ENCODE assay signal across 8 mouse cellular contexts in the genomic region with DNA sequence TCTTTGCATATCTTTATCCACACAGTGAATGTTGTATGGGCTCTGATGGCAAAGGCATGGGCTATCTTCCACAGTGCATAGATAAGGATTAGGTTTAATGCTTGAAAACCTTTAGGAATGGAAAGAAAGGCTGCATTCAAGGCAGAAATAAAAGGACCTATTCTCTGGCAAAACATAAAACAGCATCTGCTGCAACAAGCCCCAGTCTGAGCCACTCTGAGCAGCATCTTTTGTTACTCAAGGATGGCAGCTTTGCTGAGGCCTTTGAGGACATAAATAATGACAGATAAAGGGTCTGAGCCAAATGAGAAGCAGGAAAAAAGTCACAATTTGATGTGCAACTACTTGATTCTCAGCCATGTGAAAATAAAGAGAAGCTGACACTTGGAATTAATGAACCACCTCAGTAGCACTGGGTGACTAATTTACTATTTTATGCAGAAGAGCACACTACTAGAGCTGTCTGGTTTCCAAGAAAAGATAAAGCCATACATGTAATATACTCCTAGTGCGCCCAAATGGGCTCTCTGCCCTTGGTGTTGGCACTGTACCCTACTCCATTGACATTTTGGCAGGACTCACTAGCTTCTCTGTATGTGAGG.
DNase-seq lines count a peak whose midpoint lies in the region; ATAC-seq lines count a peak whose summit lies in the region.

No protein-coding gene starts in this region.

- DNase-seq in left cerebral cortex, adult 11 months (ENCODE audit: low spot score), result peak; percentile 0
- no peak for DNase-seq in left cerebral cortex, adult 8-10 months (ENCODE audit: low spot score in 2 of 2)
- DNase-seq in embryo, embryonic 10.5 days (ENCODE audit: low spot score), result peak; percentile 63
- no peak for DNase-seq in lung, postnatal 36 days
- no peak for DNase-seq in gastrocnemius, postnatal 36 days
- no peak for DNase-seq in adrenal gland, adult 8-10 months

- no peaks in the 10 kb centered on the region for H3K4me1 ChIP-seq in hindbrain, embryonic 16.5 days (ENCODE audit: control insufficient read depth, insufficient read depth, low read depth, low read length)
- no peaks in the 10 kb centered on the region for H3K4me1 ChIP-seq in neural tube, embryonic 12.5 days

- H3K27me3 ChIP-seq in hindbrain, embryonic 16.5 days (replicated peaks; ENCODE audit: control insufficient read depth, insufficient read depth, low read length), result no peaks in the 10 kb centered on the region
- no peaks in the 10 kb centered on the region for H3K27me3 ChIP-seq in neural tube, embryonic 12.5 days (replicated peaks)

- intact Hi-C loops in gastrocnemius, postnatal 36 days (cut with DNase I), result no loop called here

- H3K9me3 ChIP-seq in hindbrain, embryonic 16.5 days (ENCODE audit: control insufficient read depth, low read length), result no peaks in the 10 kb centered on the region
- no peaks in the 10 kb centered on the region for H3K9me3 ChIP-seq in neural tube, embryonic 12.5 days

- H3K4me3 ChIP-seq in hindbrain, embryonic 16.5 days (ENCODE audit: low read length), result no peak overlapping the region
- H3K4me3 ChIP-seq in neural tube, embryonic 12.5 days, result no peak overlapping the region

- WGBS in hindbrain, embryonic 16.5 days, result 14% methylated on average over 1 of the region's 1 CpGs
- 28% methylated on average over 1 of the region's 1 CpGs for WGBS in neural tube, embryonic 12.5 days

- no peaks in the 10 kb centered on the region for H3K36me3 ChIP-seq in hindbrain, embryonic 16.5 days (ENCODE audit: control insufficient read depth, insufficient read depth, low read length)
- H3K36me3 ChIP-seq in neural tube, embryonic 12.5 days, result no peaks in the 10 kb centered on the region

- no peak overlapping the region for H3K4me2 ChIP-seq in hindbrain, embryonic 16.5 days (ENCODE audit: low read length)
- H3K4me2 ChIP-seq in neural tube, embryonic 12.5 days (replicated peaks), result no peak overlapping the region

- ATAC-seq in hindbrain, embryonic 16.5 days, result peak; percentile 99
- peak; percentile 92 for ATAC-seq in neural tube, embryonic 12.5 days (ENCODE audit: low FRiP score, low read depth)

- peak overlapping the region; percentile 31; the same call in 1 of the 2 replicates for H3K27ac ChIP-seq in hindbrain, embryonic 16.5 days (ENCODE audit: low read depth, low read length)
- H3K27ac ChIP-seq in neural tube, embryonic 12.5 days, result no peak overlapping the region

- no peak overlapping the region for H3K9ac ChIP-seq in hindbrain, embryonic 16.5 days (ENCODE audit: low read depth, low read length)
- H3K9ac ChIP-seq in neural tube, embryonic 12.5 days, result no peak overlapping the region

Comparison
In these comparisons a context has a peak if more than half of its experiments do, and no peak if none do; other contexts are left out.
1. DNase-seq: peak in left cerebral cortex, adult 11 months (single experiment) and embryo, embryonic 10.5 days (single experiment); none in left cerebral cortex, adult 8-10 months (0 of 2), lung, postnatal 36 days (single experiment), gastrocnemius, postnatal 36 days (0 of 2) and adrenal gland, adult 8-10 months (single experiment).